Mouse (Mus musculus) spleen, adult 10 weeks (tissue): ENCODE data around the gene Upf3a. TPM values are rescaled to one million over a fixed set of nuclear protein-coding genes. Genes with fewer than 3 reads are reported as not detected.

Source experiments
- polyA plus RNA-seq: library from polyadenylated mRNA; stranded (reverse); fragments of 350-450 nt; fragmentation: Illumina TruSeq; extraction: RNeasy Lipid Tissue Mini Kit (QIAGEN cat#74804); gene quantifications from one replicate; pipeline ENCODE4 v1.2.3, GENCODE M21; 2015; ENCODE audit warnings: low replicate concordance; ENCODE audit not compliant: insufficient read depth

Gene Upf3a
- 31.1 TPM for polyA plus RNA-seq

DNA sequence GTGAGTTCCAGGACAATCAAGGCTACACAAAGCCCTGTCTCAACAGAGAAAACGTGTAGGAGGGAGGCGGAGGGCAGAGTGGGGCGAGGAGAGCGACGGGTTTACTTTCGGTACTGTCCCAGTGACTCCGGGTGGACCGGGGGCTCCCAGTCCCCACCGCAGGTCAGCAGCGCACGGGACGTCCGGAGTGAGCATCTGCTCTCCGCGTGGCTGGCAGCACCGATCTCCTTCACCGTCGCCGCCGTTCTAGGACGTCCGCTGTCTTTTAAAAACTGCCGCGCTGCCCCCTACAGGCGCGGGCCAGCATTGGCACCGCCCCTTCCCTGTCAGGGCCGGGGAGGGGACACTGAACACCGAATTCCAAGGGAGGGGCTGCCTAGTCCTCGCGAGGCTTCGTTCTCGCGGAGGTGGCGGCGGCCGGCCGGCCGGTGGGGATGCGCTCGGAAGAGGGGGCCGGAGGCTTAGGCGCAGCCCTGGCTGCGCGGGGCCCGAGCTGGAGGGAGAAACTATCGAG is at the start of gene Upf3a:
Gene Upf3a (plus strand): TSS at position 366 of the 514 bp plus-strand sequence.

GRCm38 (mm10) chr8:13756982-13757804 is 28.2 kb upstream of the Upf3a start, which contains the start of gene Cdc16:
TSS of gene Cdc16 (plus strand) at chr8:13757676.

GRCm38 (mm10) chr8:13838289-13838688 is 52.9 kb downstream of the Upf3a start, which contains the start of gene AF366264:
TSS of gene AF366264 (minus strand) at chr8:13838389.

Other genes with a start within 250 kb of the Upf3a start
- gene 1700029H14Rik, start 223.2 kb upstream of the Upf3a start, polyA plus RNA-seq, result not detected
- 140 TPM for gene Rasa3, start 108.0 kb upstream of the Upf3a start, polyA plus RNA-seq
- gene Cfap97d2, start 79.7 kb upstream of the Upf3a start, polyA plus RNA-seq, result not detected
- gene Cdc16, start 27.9 kb upstream of the Upf3a start, polyA plus RNA-seq, result 52.4 TPM
- not detected for gene AF366264, start 52.8 kb downstream of the Upf3a start, polyA plus RNA-seq
- gene Champ1, start 84.0 kb downstream of the Upf3a start, polyA plus RNA-seq, result 20.6 TPM
- 8.7 TPM for gene Coprs, start 104.7 kb downstream of the Upf3a start, polyA plus RNA-seq